Mouse (Mus musculus) MEL (cell line): ENCODE results near the gene Syap1. TPM values are rescaled to one million over a fixed set of nuclear protein-coding genes. Genes with fewer than 3 reads are reported as not detected.

Source experiments
- DNase-seq: peaks from one replicate; pipeline ENCODE4 v3.0.0; 2011; ENCODE audit warnings: low read depth, low spot score
- H3K27ac ChIP-seq: 2 replicates; pipeline ENCODE4 v1.5.1; 2012; ENCODE audit warnings: low read depth, mild to moderate bottlenecking, control low read depth, low read length, moderate library complexity; ENCODE audit not compliant: control insufficient read depth
- H3K27me3 ChIP-seq, 2 experiments: fragments of 150-350 bp in 1 of 2; sonication (generic) in 1 of 2; 2 replicates each; pipeline ENCODE4 v1.6.1; 2012; ENCODE audit warnings: low read length in 2 of 2, mild to moderate bottlenecking in 2 of 2, improper control_type of control experiment in 1 of 2, moderate library complexity in 1 of 2; ENCODE audit not compliant: insufficient read depth in 2 of 2, control insufficient read depth in 1 of 2
- H3K36me3 ChIP-seq, 2 experiments: 2 replicates each; pipeline ENCODE4 v1.6.1; 2012 to 2014; ENCODE audit warnings: low read length in 2 of 2, improper control_type of control experiment in 1 of 2, inconsistent platforms in 1 of 2, mild to moderate bottlenecking in 1 of 2; ENCODE audit not compliant: insufficient read depth in 2 of 2, control insufficient read depth in 1 of 2
- H3K4me1 ChIP-seq, 2 experiments: fragments of 150-350 bp in 1 of 2; sonication (generic) in 1 of 2; 2 replicates each; pipeline ENCODE4 v1.6.1; 2012; ENCODE audit warnings: low read length in 2 of 2, improper control_type of control experiment in 1 of 2, mild to moderate bottlenecking in 1 of 2; ENCODE audit not compliant: insufficient read depth in 2 of 2, control insufficient read depth in 1 of 2
- H3K4me3 ChIP-seq, 2 experiments: fragments of 150-350 bp in 1 of 2; sonication (generic) in 1 of 2; 2 replicates each; pipeline ENCODE4 v1.5.1; 2012; ENCODE audit warnings: low read depth in 2 of 2, low read length in 2 of 2, mild to moderate bottlenecking in 2 of 2, moderate library complexity in 2 of 2, control low read depth in 1 of 2, improper control_type of control experiment in 1 of 2; ENCODE audit not compliant: control insufficient read depth in 1 of 2, insufficient read depth in 1 of 2
- H3K79me2 ChIP-seq: 2 replicates; pipeline ENCODE4 v1.6.1; 2012; ENCODE audit warnings: mild to moderate bottlenecking, low read length, moderate library complexity; ENCODE audit not compliant: control insufficient read depth, poor library complexity, insufficient read depth
- H3K9ac ChIP-seq: 2 replicates; pipeline ENCODE4 v1.6.1; 2012; ENCODE audit warnings: low read depth, mild to moderate bottlenecking, control low read depth, low read length, moderate library complexity; ENCODE audit not compliant: control insufficient read depth, poor library complexity, severe bottlenecking
- H3K9me3 ChIP-seq: fragments of 150-350 bp; sonication (generic); replicated peaks from 2 replicates; pipeline ENCODE4 v1.6.1; 2012; ENCODE audit warnings: mild to moderate bottlenecking, low read length, improper control_type of control experiment, moderate library complexity; ENCODE audit not compliant: insufficient read depth
- CHD1 ChIP-seq: IDR thresholded peaks from 2 replicates; pipeline ENCODE4 v1.6.1; 2012; ENCODE audit warnings: low read depth, mild to moderate bottlenecking, inconsistent platforms, low read length, improper control_type of control experiment
- CHD2 ChIP-seq: IDR thresholded peaks from 2 replicates; pipeline ENCODE4 v1.6.1; 2011; ENCODE audit warnings: low read length, improper control_type of control experiment
- CTCF ChIP-seq, 3 experiments: IDR thresholded peaks in 2 of 3; conservative IDR thresholded peaks in 1 of 3; 2 replicates each; pipeline ENCODE4 v1.5.1; 2011 to 2012; ENCODE audit warnings: low read length in 3 of 3, low read depth in 2 of 3, mild to moderate bottlenecking in 2 of 3, improper control_type of control experiment in 1 of 3, inconsistent platforms in 1 of 3, mixed read lengths in 1 of 3, moderate library complexity in 1 of 3; ENCODE audit not compliant: control insufficient read depth in 1 of 3, insufficient read depth in 1 of 3, poor library complexity in 1 of 3, severe bottlenecking in 1 of 3
- ETS1 ChIP-seq: IDR thresholded peaks from 2 replicates; pipeline ENCODE4 v1.6.1; 2012; ENCODE audit warnings: low read depth, mild to moderate bottlenecking, inconsistent platforms, low read length, improper control_type of control experiment, moderate library complexity
- JUND ChIP-seq: IDR thresholded peaks from 2 replicates; pipeline ENCODE4 v1.6.1; 2011; ENCODE audit warnings: low read depth, mild to moderate bottlenecking, improper control_type of control experiment, low read length
- KAT2A ChIP-seq: conservative IDR thresholded peaks from 2 replicates; pipeline ENCODE4 v1.6.1; 2012; ENCODE audit warnings: low read depth, low read length, improper control_type of control experiment, inconsistent platforms
- MAFK ChIP-seq: IDR thresholded peaks from 2 replicates; pipeline ENCODE4 v1.6.1; 2011; ENCODE audit warnings: low read depth, mild to moderate bottlenecking, low read length, improper control_type of control experiment, borderline replicate concordance
- MAX ChIP-seq: IDR thresholded peaks from 2 replicates; pipeline ENCODE4 v1.6.1; 2011; ENCODE audit warnings: low read length, improper control_type of control experiment
- MAZ ChIP-seq: IDR thresholded peaks from 2 replicates; pipeline ENCODE4 v1.6.1; 2012; ENCODE audit warnings: low read depth, mild to moderate bottlenecking, inconsistent platforms, low read length, improper control_type of control experiment
- MEF2A ChIP-seq: IDR thresholded peaks from 2 replicates; pipeline ENCODE4 v1.6.1; 2014; ENCODE audit warnings: low read depth, mild to moderate bottlenecking, inconsistent platforms, low read length, improper control_type of control experiment; ENCODE audit not compliant: poor library complexity, insufficient replicate concordance, severe bottlenecking; ENCODE audit errors: extremely low read depth
- MXI1 ChIP-seq: IDR thresholded peaks from 2 replicates; pipeline ENCODE4 v1.6.1; 2011; ENCODE audit warnings: mild to moderate bottlenecking, low read depth, low read length, improper control_type of control experiment
- MYC ChIP-seq: IDR thresholded peaks from 2 replicates; pipeline ENCODE4 v1.6.1; 2011; ENCODE audit warnings: low read depth, mild to moderate bottlenecking, low read length, improper control_type of control experiment, moderate library complexity
- NRF1 ChIP-seq: IDR thresholded peaks from 2 replicates; pipeline ENCODE4 v1.6.1; 2014; ENCODE audit warnings: low read depth, mild to moderate bottlenecking, inconsistent platforms, low read length, improper control_type of control experiment, moderate library complexity; ENCODE audit not compliant: poor library complexity, insufficient read depth, severe bottlenecking
- POLR2A ChIP-seq, 2 experiments: IDR thresholded peaks; 2 replicates each; pipeline ENCODE4 v1.6.1; 2011 to 2012; ENCODE audit warnings: low read length in 2 of 2, mild to moderate bottlenecking in 2 of 2, control low read depth in 1 of 2, improper control_type of control experiment in 1 of 2, low read depth in 1 of 2, moderate library complexity in 1 of 2; ENCODE audit not compliant: control insufficient read depth in 1 of 2, insufficient read depth in 1 of 2, poor library complexity in 1 of 2
- POLR2AphosphoS2 ChIP-seq: IDR thresholded peaks from 2 replicates; pipeline ENCODE4 v1.6.1; 2011; ENCODE audit warnings: low read length, improper control_type of control experiment
- SIN3A ChIP-seq: IDR thresholded peaks from 2 replicates; pipeline ENCODE4 v1.6.1; 2012; ENCODE audit warnings: low read length, improper control_type of control experiment, inconsistent platforms
- SMC3 ChIP-seq: IDR thresholded peaks from 2 replicates; pipeline ENCODE4 v1.6.1; 2011; ENCODE audit warnings: low read depth, low read length, improper control_type of control experiment
- TBP ChIP-seq: IDR thresholded peaks from 2 replicates; pipeline ENCODE4 v1.8.0; 2011; ENCODE audit warnings: low read depth, low read length, improper control_type of control experiment
- TCF12 ChIP-seq: IDR thresholded peaks from 2 replicates; pipeline ENCODE4 v1.6.1; 2014; ENCODE audit warnings: low read depth, mild to moderate bottlenecking, inconsistent platforms, low read length, improper control_type of control experiment, moderate library complexity
- USF1 ChIP-seq: IDR thresholded peaks from 2 replicates; pipeline ENCODE4 v1.6.1; 2014; ENCODE audit warnings: low read depth, mild to moderate bottlenecking, inconsistent platforms, low read length, improper control_type of control experiment, moderate library complexity
- ZKSCAN1 ChIP-seq: IDR thresholded peaks from 2 replicates; pipeline ENCODE4 v1.6.1; 2012; ENCODE audit warnings: low read depth, mild to moderate bottlenecking, inconsistent platforms, low read length, improper control_type of control experiment, moderate library complexity
- ZNF384 ChIP-seq: IDR thresholded peaks from 2 replicates; pipeline ENCODE4 v1.6.1; 2012; ENCODE audit warnings: low read depth, mild to moderate bottlenecking, inconsistent platforms, low read length, improper control_type of control experiment
- polyA plus RNA-seq, 2 experiments: library from polyadenylated mRNA; stranded (reverse) in 1 of 2; unstranded in 1 of 2; fragments of >175 nt in 1 of 2; fragments of >200 nt in 1 of 2; gene quantifications; 2 replicates each; pipeline versions ENCODE4 v1.2.1 to v1.2.4; 2012; ENCODE audit warnings: low replicate concordance in 2 of 2, low read depth in 1 of 2; ENCODE audit not compliant: insufficient read length in 2 of 2, insufficient read depth in 1 of 2, missing spikeins in 1 of 2
- total RNA-seq: library from RNA; depleted of rRNA; stranded (reverse); fragments of 300-350 nt; gene quantifications from 2 replicates; pipeline ENCODE4 v1.2.3, GENCODE M21; 2012

Syap1 gene
- total and polyA plus RNA-seq, 3 experiments: 15.6 to 19.1 TPM; not detected in 1

DNA sequence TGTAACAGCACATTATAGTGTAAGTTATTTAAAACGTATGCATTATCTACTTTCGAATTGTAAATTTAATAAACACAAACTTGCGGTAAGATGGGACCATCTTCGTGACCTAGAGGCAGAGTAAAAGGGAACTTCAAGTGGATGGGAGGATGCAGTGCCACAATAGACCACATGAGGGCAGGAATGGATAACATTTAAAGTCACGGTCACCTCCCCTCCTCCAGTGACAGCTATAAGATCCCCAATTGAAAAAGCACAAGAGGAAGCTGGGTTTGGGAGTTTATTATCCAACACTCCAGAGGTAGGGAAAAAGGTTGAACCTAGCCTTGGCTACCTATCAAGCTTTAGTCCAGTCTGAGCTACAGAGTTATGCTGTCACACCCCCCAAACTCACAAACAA lies 27.4 kb upstream of the Syap1 start (continued):
- no peak for TF ChIP-seq MEF2A

DNA sequence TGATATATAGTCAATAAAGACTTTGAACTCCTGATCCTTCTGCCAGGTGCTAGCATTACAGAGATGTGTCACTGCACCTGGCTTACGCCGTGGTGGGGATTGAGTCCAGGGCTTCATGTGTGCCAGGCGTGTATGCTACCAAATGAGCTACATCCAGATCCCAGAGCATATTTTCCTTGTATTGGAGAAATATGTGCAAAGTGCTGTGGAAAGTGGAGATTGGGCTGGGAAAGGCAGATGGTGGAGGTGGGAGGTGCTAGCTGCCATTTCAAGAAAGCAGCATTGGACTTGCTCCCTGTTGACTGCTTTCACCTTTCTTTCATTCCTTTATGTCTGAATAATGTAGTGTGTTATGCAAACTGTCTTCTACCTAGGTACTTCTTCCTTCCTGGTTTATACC lies 25.4 kb upstream of the Syap1 start:
- Histone ChIP-seq H3K4me1 (no peaks in the 10 kb centered on the region), H3K9me3 (no peaks in the 10 kb centered on the region), H3K27ac (no peak overlapping the region), H3K36me3 (no peaks in the 10 kb centered on the region; a peak in 1 of 4 replicates), H3K27me3 (no peaks in the 10 kb centered on the region), H3K4me3 (no peak overlapping the region), H3K9ac (no peak overlapping the region), H3K79me2 (no peaks in the 10 kb centered on the region)
- no peak for TF ChIP-seq MXI1
- no peak for TF ChIP-seq NRF1
- no peak for DNase-seq

DNA sequence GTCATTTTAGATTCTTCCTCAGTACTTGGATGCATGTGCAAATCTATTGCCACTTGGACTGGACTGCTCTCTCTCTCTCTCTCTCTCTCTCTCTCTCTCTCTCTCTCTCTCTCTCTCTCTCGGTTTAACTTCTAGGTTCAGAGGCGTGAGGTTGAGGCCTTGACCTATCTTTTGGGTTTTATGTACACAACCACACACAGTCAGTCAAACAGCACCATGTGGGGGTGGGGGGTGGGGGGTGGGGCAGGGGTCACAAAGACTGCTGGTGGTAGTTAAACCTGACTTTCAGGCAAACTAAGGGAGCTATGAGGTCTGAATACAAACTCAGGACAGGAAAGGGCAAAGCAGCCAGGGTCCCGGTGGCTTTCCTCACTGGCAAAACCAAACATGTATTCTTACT lies 19.3 kb upstream of the Syap1 start:
- no peak overlapping the region for H3K9ac ChIP-seq
- H3K79me2 ChIP-seq: no peaks in the 10 kb centered on the region
- H3K36me3 ChIP-seq: peaks cover 0 to 5% of the 10 kb centered on the region in 2 experiments; a peak in 3 of 4 replicates
- no peak overlapping the region for H3K27ac ChIP-seq
- no peak for DNase-seq
- no peaks in the 10 kb centered on the region for H3K9me3 ChIP-seq
- TF ChIP-seq KAT2A (no peak), ZNF384 (no peak), POLR2AphosphoS2 (no peak), TCF12 (no peak), ETS1 (no peak), MAX (no peak), NRF1 (no peak)
- TF ChIP-seq, all 39 proteins: peak for 0
- H3K4me1 ChIP-seq: peaks cover 4% of the 10 kb centered on the region in 2 experiments; a peak in 3 of 4 replicates
- H3K4me3 ChIP-seq: no peak overlapping the region
- H3K27me3 ChIP-seq: no peaks in the 10 kb centered on the region

DNA sequence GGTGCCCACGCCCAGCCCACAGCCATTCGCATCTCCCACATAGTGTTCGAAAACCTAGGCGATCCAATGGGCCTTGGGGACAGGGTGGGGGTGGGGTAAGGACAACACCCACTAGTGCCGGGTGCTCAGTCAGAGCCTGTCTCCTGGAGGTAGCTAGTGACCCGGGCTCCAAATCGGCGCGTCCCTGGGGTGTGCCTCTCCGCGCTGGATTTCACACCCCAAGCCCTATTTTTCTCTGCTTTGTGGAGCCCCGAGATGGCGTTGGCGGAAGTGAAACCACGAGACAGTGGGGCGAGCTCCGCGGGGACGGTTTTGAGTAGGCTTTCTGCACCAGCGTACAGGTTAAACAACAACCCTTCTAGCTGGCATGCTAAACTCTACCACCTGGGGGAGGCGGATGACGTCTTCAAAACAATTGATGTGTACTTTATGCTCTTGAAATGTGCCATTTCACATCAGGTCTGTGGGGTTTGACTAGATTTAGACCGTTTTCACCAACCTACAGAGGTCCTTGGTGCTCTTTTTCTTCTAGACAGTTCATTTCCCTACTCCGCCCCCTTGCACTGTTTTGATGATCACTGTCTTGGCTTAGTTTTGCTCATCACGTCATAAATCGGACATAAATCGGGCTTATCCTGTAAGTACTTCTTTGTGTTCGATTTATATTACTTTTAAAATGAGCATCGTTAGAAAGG lies 13.9 kb upstream of the Syap1 start:
- H3K36me3 ChIP-seq: peaks cover 0 to 8% of the 10 kb centered on the region in 2 experiments; a peak in 3 of 4 replicates
- no peaks in the 10 kb centered on the region; the same call in 1 of the 2 replicates for H3K79me2 ChIP-seq
- H3K27me3 ChIP-seq: no peaks in the 10 kb centered on the region
- DNase-seq: peak; percentile 75
- H3K9me3 ChIP-seq: no peaks in the 10 kb centered on the region
- peak overlapping the region; percentile 58 for H3K9ac ChIP-seq
- peak overlapping the region; percentile 89 to 95 for H3K4me3 ChIP-seq
- H3K27ac ChIP-seq: peak overlapping the region; percentile 8; the same call in 1 of the 2 replicates
- H3K4me1 ChIP-seq: peaks cover 8% of the 10 kb centered on the region in 2 experiments
- peak; percentile 46; the same call in 1 of the 2 replicates for TF ChIP-seq MAZ
- TF ChIP-seq MAFK: no peak
- TF ChIP-seq USF1: no peak
- 0 out of 6 replicates have a peak, but pooled peaks of 1 of the 3 experiments have one; percentile 9 for TF ChIP-seq CTCF (IDR thresholded peaks at IDR 0.05 in 2 of 3, conservative IDR thresholded peaks at IDR 0.05 in 1 of 3; ENCODE audit: control insufficient read depth in 1 of 3, insufficient read depth in 1 of 3, low read depth in 2 of 3, low read length in 3 of 3, poor library complexity in 1 of 3, severe bottlenecking in 1 of 3)
- TF ChIP-seq JUND: no peak
- no peak for TF ChIP-seq CHD2
- no peak for TF ChIP-seq SMC3
- 0 out of 2 replicates have a peak, but pooled peaks have one; percentile 13 for TF ChIP-seq CHD1
- no peak for TF ChIP-seq ZNF384
- TF ChIP-seq MYC: no peak
- TF ChIP-seq ETS1: no peak
- no peak for TF ChIP-seq POLR2A (IDR thresholded peaks at IDR 0.05; ENCODE audit: control insufficient read depth in 1 of 2, insufficient read depth in 1 of 2, low read depth in 1 of 2, low read length in 2 of 2, poor library complexity in 1 of 2)
- TF ChIP-seq KAT2A: no peak
- TF ChIP-seq TBP: 0 out of 2 replicates have a peak, but pooled peaks have one; percentile 23
- TF ChIP-seq ZKSCAN1: no peak
- TF ChIP-seq SIN3A: 0 out of 2 replicates have a peak, but pooled peaks have one; percentile 32
- peak; percentile 72 for TF ChIP-seq MXI1
